Mouse (Mus musculus): ENCODE measurements around the gene Cd52.
A peak's percentile ranks its signal among the peaks of the same experiment; 100 is the strongest.

Gene Cd52

DNA sequence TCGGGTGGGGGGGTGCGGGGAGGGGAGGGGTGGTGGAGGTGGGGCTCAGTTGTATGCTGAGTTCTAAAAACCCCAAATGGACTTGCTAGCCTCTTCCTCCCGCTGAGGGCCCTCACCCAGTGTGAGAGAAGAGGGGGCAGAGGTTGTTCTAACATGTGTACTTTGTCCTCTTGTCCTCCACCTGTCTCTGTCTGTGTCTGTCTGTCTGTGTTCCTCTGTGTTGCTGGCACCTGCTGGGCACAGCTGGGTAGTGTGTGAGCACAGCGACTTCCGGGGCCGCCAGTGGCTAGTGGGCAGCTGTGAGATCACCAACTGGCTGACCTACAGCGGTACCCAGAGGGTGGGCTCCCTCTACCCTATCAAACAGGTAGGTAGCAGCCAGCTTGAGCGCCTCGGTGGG is 5.9 kb downstream of the Cd52 start:
- no peak for DNase-seq

DNA sequence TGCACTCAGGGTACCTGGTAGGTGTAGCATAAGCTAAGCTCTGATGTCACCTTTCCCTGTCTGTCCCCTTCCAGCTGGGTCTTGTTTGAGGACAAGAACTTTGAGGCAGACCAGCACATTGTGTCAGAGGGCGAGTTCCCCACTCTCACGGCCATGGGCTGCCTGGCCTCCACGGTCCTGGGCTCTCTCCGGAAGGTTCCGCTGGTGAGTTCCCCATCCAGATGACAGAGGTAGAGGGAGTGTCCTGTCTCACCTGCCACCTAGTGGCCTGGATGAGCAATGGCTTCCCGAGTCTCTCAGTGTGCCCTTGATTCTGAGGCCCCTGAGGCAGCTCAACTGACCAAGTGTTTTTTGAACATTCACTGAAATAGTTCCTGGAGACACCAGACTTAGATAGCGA is 7.5 kb downstream of the Cd52 start:
- DNase-seq: no peak

DNA sequence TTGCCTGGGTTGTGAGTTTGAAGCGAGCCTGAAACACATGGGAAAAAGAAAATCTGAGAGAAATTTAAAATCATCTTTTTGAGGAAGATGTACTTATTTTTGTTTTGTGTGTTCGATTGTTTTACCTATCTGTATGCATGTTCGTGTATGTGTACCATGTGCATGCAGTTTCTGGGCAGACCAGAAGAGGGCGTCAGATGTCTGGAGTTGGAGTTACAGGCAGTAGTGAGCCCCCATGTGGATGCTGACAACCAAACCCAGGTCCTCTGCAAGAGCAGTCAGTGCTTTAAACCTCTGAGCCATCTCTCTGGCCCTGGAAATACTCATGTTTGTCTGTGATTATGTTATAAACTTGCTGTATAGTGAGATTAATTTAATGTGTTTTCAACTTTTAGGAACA is 9.9 kb downstream of the Cd52 start:
- no peak for DNase-seq

DNA sequence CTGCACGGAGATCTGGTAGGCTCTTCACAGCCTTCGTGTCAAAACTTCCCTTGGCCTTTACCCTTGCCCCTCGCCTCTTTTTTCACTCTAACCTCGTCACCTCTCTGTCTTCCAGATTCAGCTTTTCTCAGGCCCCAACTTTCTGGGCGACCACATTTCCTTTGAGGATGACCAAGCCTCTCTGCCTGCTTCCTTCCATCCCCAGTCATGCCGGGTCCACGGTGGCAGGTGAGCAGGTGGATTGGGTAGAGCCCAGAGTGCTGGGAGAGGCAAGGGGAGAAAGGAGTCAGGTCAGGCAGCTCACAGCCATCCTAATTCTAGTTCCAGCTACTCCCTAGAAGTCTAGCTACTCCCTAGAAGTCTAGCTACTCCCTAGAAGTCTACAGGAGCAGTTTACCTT is 12.4 kb downstream of the Cd52 start:
- no peak for DNase-seq

DNA sequence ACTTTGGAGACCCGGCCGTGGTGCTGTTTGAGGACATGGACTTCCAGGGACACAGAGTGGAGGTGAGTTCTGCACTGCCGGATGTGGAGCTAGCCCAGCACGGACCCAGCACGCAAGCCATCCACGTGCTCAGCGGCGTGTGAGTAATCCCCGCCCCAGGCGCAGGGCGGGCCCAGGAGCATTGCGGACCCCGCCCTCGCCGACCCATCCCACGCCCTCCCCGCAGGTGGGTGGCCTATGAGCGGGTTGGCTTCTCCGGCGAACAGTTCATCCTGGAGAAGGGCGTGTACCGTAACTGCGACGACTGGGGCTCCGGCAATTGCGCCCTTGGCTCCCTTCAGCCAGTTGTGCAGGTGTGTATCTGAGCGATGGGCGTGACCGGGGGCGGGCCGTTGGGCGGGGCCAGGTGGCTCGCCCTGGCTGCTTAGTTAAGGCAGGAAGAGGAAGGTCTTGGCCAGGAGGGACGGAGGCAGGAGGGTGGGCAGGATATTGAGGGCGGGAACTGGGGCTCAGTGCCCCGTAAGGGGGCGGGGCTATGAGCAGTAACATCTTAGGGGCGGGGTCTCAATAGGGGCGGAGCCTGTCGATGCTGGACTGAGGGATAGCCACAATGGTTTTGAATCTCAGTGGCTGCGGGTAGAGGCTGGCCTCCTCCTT is 13.0 kb downstream of the Cd52 start:
- peak; percentile 67 for DNase-seq

DNA sequence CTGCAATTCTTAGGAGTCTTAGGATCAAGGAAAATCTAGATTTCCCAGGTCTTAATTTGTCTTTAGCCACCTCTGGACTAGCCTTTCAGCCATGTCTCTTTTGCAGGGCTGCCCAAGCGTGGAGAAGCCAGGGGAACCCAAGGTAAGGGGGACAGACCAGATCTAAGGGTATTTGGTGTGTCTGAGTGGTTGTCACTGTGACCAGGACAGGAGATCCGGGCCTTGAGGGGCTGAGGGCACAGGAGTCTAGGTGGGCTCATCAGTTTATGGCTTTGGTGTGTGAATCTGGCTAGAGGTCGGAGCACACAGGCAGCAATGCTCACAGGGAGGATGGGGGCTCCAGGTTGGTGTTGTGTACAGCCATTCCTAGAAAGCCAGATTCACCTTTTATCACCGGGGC is 14.2 kb downstream of the Cd52 start:
- no peak for DNase-seq

DNA sequence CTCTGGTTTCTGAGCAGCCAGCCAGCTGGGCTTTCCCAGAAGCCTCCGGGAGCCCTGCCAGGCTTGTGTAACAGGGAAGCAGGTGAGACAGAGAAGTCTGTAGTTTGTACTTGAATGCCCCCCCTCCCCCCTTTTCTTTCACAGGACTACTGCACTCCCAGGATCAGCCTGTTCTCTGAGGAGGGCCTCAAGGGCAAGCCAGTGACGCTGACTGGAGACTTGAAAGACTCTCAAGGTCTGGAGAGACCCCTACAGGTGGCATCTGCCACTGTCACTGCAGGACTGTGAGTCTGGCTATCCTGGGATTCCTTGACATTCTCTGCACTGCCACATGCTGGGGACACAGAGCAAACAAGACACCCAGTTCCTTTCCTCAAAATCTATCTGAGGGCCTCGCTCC is 16.2 kb downstream of the Cd52 start:
- peak; percentile 68 for DNase-seq

DNA sequence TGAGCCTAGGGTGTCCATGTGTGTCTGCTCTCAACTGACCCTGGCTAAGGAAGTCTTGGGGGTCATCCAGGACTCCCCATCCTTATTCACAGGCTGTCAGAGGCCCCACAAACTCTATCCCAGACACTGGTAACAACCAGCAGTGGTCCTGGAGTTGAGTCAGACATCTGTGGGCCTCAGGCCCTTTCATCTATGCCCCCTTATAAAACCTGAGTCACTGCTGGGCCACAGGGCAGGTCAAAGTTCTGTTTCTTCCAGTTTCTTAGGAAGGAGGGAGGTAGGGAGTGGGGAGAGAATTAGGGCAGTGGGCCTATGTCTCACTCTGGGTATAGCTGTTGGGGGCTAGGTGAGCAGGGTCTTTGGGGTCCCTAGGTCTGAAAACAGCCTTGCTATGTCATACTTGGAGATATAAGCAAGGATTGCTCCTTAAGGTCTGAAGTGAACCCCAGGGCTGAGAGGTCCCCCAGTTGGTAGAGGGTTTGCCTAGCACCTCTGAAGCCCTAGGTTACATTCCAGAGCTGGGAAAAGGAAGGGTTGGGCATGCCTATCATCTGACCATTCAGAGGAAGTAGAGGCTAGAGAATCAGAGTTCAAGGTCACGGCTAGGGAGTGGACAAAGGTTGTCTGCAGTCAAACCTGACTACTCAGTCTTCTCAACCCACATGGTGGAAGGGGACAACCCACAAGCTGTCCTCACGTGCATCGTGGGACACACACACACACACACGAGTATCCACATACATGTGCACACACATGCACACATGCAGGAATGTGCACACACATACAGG is 25.9 kb downstream of the Cd52 start:
- DNase-seq: no peak

DNA sequence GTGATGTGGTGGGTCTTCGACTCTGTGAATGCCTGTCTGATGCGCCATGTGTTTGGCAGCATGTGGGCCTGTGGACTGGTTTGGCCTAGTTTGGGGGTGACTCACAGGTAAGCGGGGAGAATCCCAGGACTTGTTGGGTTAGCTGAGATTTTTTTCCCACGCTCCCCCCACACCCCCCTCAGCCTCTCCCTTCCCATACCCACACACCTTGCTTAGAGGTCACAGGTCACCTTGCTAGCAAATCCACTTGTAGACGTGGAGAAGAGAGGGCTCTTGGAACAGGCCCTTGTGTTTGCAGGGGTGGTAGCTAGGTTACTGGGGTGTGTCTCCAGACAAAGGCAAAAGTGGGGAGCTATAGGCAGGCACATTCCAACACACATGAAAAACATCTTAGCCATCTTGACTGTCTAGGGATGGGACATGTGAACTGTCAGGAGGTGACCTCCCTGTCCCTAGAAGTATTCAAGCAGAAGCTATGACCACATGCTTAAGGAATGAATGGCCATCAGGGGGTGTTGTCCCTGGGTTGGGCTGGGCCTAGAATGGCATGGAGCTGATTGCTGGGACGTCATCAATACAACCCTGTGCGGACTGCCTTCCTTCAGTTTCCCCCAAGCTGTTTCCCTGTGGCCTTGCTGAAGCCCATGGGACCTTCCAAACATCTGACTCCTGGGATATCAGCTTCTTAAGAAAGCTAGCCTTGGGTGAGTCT is 26.9 kb downstream of the Cd52 start:
- no peak for DNase-seq

DNA sequence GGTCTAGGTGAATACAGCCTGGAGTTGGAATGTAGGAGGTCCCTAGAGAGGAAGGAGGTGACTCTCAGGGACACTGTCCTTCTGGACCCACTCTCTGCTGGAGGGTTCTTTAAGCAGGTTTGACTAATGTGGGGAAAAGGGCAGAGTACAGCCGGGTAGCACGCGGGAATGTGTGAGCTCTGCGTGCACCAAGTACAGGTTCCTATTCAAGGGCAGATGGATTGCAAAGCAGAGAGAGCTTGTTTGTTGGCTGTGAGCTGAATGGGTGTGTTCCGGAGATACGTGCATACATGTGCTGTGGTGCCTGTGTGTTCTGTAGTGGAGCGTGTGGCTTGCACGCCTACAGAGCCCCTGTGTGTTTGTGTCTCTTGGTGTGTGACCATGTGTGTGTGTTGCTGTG is 27.5 kb downstream of the Cd52 start:
- DNase-seq: no peak

DNA sequence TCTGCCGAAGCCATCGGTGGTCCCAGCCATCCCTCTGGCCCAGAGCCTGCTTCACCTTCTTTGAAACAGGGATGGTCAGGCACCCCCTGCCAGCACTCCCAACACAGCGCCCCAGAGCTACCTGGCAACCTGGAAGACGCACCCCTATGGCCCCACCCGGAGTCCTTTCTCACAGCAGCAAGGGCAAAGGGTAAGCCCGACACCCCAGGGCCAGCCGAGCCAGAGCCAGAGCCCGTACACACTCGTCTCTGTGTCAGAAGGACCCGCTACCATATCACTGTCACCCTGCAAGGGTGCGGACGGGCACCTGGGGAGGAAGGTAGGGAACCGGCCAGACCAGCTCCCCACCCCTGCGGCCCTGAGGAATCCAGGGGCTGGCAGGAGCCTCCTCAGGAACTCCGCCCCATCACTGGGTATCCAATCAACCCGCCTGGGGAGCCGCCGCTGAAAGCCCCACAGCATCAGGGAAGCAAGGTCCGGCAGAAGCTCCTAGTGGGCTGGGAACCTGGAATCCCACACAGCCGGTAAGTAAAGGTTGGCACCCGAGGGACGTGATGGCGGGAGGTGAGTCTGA is 29.4 kb downstream of the Cd52 start:
- DNase-seq: no peak

DNA sequence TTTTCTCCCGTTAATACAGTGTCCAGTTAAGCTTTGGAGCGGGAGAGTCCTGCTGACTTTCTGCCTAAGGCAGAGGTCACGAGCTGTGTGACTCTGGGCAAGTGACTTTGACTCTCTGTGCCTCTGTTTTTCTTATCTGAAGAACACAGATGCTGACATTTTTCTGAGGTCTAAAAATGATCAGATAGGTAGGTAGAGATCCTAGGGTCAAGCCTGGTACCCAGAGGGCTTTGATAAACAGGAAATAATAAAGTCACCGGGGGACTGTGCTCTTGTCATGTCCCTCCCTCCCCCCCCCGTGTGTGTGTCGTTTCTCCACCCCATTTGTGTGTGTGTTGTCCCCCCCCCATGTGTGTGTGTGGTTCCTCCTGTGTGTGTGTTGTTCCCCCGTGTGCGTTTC is 32.3 kb downstream of the Cd52 start:
- DNase-seq: no peak

DNA sequence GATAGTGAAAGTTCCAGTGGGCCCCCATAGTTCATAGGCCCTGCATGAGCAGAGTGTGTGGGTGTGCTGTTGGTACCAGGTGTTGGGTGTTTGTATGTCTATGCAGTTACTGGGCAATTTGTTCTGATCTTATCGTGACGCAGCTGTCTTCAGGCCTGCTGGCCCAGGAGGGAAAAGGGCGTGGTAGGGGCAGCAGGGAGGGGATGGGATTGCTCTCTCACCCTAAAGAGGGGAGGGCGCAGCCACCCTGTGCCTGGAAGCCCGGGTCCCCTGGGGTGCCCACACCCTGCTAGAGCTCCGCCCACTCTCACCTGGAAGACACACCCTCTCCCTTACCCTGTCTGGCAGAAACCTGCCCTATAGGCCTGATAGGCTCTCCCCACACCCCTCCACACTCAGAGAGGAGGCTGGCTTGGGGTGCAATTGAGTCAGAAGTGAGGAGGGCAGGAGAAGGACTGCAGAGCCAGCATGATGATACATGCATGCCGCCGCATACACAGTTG is 32.9 kb downstream of the Cd52 start:
- no peak for DNase-seq

DNA sequence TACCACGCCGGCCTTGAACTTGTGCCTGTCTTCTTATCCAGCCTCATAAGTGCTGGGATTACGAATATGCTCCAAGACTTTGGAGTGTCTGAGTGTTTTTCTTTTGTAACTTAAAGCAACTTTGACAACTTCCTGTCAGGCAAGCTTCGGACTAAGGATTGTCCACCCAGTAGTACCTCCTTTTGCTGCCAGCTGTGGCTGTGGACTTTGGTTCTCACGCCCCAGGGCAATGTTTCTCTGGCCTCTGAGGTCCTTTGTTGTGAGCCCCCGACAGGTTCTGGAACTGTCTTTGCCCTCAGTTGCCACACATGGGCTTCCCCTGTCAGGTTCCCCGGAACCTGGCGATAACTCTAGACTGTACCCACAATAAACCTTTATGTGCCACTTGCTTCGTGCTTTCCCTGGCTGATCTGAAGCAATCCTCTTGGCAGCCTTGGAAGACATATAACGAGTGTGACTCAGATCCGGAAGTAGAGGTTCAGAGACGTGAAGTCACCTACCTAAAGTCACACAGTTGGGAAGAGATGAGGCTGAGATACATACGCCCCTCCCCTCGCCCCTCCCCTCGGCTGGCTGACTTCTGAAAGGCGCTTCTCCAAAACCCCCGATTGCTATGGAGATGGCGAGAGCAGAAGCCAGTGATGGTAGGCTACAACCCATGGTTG is 33.6 kb downstream of the Cd52 start:
- no peak for DNase-seq

DNA sequence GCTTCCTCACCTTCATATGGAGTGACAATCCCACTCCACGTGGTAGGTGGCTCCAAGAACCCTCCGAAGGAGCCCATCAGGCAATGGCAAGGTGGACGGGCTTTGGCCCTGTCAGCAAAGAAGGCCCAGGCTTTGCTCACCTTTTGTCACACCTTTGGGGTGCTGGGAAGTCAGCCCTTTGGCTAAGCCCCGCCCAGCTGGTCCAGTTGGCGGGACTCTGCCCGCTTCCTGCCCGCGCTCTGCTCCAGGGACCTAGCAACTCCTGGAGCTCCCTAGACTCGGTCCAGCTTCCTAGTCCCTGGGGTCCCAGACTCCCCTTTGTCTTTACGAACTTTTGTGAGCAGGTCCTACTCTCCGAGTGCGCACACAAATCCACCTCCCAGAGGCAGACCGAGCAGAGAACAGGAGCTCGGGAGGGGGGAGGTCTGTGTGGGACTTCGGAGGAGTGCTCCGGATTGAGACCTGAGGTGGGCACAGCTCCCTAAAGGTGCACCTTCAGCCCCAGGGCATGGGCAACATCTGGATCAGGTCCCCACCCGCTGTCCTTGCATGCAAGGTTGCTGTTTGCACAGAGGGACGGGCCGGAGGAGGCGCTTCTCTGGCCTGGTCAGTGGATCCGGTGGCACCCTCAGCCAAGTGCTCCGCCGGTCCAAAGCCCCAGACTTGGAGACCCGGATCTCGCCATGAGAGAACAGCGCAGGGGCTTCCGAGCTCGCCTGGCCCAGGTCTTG is 34.6 kb downstream of the Cd52 start, which contains the start of gene Crybg2:
Gene Crybg2 (plus strand): TSS at position 681 of the 731 bp plus-strand sequence.
- DNase-seq: no peak

DNA sequence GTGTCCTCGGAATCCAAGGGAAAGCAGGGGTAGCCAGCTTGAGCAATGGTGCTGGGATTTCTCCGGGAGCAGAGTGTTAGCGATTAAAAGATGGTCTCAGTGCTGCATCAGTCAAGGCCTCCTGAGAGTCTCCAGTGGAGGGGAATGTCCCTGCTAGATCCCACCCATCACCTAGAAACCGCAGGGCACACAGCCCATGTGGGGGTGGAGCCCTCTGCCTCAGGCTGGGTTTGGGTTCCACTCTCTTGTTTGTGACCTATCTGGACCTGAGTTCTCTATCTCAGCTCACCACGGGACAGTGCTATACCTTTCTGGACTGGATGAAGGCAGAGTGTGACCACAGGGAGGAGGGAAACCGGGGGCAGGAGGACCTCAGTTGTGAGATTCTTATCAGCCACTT is 36.0 kb downstream of the Cd52 start:
- no peak for DNase-seq

DNA sequence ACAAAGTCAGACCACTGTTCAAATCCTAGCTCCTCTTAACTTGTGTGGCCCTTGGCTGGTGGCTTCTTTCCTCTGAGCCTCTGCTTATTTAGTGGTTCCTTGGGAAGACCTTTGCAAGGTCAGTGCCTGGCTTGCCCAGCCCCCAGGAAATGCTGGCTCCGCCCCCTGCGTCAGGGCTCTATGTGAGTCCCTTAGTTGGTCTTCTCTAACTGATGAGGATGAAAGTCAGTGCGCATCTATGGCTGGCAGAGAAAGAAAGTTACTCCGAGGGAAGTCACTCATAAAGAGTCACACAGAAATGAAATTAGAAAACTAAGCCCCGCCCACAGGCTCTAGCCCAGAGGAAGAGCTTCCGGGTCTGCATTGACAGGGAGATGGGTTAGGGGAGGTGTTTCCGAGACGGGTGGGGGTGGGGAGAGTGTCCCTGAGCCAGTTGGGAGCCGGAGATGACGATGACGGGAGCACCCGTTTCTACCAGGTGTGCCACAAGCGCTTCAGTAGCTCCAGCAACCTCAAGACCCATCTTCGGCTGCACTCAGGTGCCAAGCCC is 36.6 kb downstream of the Cd52 start:
- DNase-seq: no peak

DNA sequence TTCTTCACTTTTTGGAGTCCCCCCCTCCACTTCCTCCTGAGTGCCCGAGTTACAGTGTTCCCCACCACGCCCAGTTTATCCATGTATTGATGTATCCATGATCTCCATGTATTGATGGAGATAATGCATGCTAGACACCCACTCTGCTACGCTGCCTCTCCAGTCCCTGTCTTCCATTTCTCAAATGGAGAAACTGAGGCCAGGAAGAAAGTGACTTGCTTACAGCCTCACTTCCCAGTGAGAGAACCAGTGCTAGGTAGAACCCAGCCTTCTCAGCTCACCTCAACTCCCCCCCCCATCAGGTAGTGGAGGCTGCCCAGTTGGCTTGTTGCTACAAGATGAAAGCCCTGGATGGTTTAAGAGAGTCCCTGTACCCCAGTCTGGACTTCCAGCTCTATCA is 41.3 kb downstream of the Cd52 start, which contains the start of gene Zfp683:
Gene Zfp683 (plus strand): TSS at position 301 of the 400 bp plus-strand sequence.
- DNase-seq: no peak

DNA sequence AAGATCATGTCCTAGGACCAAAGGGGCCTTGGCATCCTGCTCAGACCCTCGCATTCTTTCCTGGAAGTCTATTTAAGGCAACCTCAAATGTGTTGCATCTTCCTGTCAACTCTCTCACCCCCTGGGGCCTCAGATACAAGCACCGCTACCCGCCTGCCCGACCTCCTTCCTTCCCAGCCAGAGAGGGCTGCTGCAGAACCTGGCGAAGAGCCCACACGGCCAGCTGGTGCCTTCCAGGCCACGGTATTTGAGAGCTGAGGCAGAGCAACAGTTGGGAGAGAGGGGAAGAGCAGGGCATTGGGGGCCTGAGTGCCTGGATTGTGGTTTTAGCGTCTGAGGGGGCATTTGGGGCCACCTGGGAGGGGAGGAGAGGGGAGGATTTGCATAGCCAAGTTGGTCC is 42.3 kb downstream of the Cd52 start:
- DNase-seq: no peak

DNA sequence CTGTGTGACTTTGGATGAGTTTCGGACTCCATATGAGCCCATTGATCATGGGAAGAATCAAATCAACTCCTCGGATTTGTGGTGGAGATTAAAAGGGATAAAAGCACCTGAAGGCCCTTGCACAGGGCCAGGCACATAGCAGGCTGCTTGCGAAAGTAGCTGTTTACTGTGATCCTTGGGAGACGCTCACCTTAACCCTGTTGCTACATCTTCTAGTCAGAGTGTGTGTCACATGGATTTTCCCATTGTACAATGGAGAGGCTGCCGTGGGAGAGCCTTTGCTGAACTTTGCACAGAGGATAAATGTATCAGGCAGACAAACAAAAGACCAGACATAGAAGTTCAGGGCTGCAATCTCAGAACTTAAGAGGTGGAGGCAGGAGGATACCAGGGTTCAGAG is 43.0 kb downstream of the Cd52 start:
- no peak for DNase-seq

DNA sequence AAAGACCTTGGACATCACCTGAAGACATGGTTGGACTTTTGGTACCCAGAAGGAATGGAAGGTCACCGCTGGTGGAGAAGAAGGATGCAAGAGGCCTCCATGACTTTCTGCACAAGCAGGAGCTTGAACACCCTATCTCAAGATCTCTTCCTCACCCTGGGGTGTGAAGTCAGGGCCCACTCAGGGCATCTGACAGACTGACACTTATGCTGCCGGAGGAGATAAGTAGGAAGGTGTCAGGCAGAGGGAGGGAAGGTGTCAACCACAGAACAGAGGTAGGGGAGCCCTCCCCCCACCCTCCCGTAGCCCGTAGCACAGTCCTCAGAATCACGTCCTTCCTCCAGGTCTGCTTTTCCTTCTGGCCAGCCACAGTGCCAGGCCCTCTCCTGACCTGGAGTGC is 47.2 kb downstream of the Cd52 start:
- no peak for DNase-seq

DNA sequence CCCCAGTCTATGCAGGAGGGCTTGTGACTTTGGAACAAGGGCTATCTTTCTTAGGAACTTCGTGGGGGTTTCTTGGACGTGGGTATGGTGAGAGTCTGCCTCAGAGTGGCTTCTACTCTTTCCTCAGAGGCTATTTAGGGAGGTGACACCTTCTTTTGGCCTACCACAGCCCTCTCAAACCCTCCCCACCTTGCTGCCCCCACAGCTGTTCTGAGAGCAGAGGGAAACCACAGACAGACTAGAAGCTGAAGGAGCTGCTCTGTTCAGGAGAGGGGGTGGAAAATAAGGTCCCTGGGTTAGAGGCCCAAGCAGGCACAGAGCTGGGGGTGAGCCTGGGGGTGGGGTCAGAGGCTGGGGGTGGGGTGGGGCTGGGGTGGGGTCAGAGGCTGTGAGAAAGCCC is 51.8 kb downstream of the Cd52 start:
- no peak for DNase-seq

Data from layer of hippocampus, adult 9-11 months (tissue).